Mouse (Mus musculus) midbrain, embryonic 16.5 days (tissue): ENCODE results near the gene Nudt5. TPM values are rescaled to one million over a fixed set of nuclear protein-coding genes. Genes with fewer than 3 reads are reported as not detected.

ENCODE experiments used
- ATAC-seq: fragments of 200-750 bp; cut with Nextera tagmentation; 2 replicates; pipeline ENCODE4 v1.8.0; 2017; ENCODE audit warnings: moderate TSS enrichment
- H3K27ac ChIP-seq: fragments of 300-500 bp; sonication (generic); 2 replicates; pipeline ENCODE4 v1.5.1; 2014; ENCODE audit warnings: mild to moderate bottlenecking, low read length, mixed read lengths
- H3K27me3 ChIP-seq: fragments of 300-500 bp; sonication (generic); 2 replicates; pipeline ENCODE4 v1.6.1; 2014; ENCODE audit warnings: low read depth, low read length, mixed read lengths; ENCODE audit not compliant: control insufficient read depth, insufficient read depth
- H3K36me3 ChIP-seq: fragments of 300-500 bp; sonication (generic); 2 replicates; pipeline ENCODE4 v1.6.1; 2014; ENCODE audit warnings: mild to moderate bottlenecking, low read length, moderate library complexity, mixed read lengths; ENCODE audit not compliant: control insufficient read depth, insufficient read depth
- H3K4me1 ChIP-seq: fragments of 300-500 bp; sonication (generic); 2 replicates; pipeline ENCODE4 v1.6.1; 2014; ENCODE audit warnings: mild to moderate bottlenecking, low read length, mixed read lengths; ENCODE audit not compliant: control insufficient read depth, insufficient read depth
- H3K4me2 ChIP-seq: fragments of 300-500 bp; sonication (generic); 2 replicates; pipeline ENCODE4 v1.6.1; 2014; ENCODE audit warnings: mild to moderate bottlenecking, low read length, mixed read lengths
- H3K4me3 ChIP-seq: fragments of 300-500 bp; sonication (generic); 2 replicates; pipeline ENCODE4 v1.5.1; 2014; ENCODE audit warnings: low read depth, mild to moderate bottlenecking, low read length, moderate library complexity, mixed read lengths
- H3K9ac ChIP-seq: fragments of 300-500 bp; sonication (generic); 2 replicates; pipeline ENCODE4 v1.6.1; 2014; ENCODE audit warnings: low read depth, low read length, mixed read lengths
- H3K9me3 ChIP-seq: fragments of 300-500 bp; sonication (generic); replicated peaks from 2 replicates; pipeline ENCODE4 v1.6.1; 2014; ENCODE audit warnings: mild to moderate bottlenecking, low read length, mixed read lengths; ENCODE audit not compliant: control insufficient read depth, poor library complexity, severe bottlenecking
- WGBS: fragments of 180-500 bp; shearing (Covaris S2); extraction: QIAGEN DNeasy Blood & Tissue Kit; methylation state at CpG from one replicate; pipeline ENCODE4 v1.1.7; 2014; 5-methylcytosine and 5-hydroxymethylcytosine counted together
- polyA plus RNA-seq: library from polyadenylated mRNA; unstranded; fragments of >200 nt; fragmentation: Nextera tagmentation; extraction: Ambion mirVana; gene quantifications from 2 replicates; pipeline ENCODE4 v1.2.1, GENCODE M21; 2015

Gene Nudt5
- polyA plus RNA-seq, 1 experiment from 2014 or later = 20.5 TPM

GRCm38 (mm10) chr2:5894843-5895570 lies 50.2 kb downstream of the Nudt5 start, which contains the start of gene Sec61a2:
TSS of gene Sec61a2 (minus strand) at chr2:5895432.
- peak within 1 kb of the TSS; percentile 94 for H3K4me3 ChIP-seq
- H3K9me3 ChIP-seq = no peaks in the 10 kb centered on the region
- ATAC-seq = peak; percentile 99
- H3K27me3 ChIP-seq = no peaks in the 10 kb centered on the region
- peaks cover 9% of the 10 kb centered on the region for H3K4me1 ChIP-seq
- H3K9ac ChIP-seq = peak within 1 kb of the TSS; percentile 95
- 1% methylated on average over 59 of the region's 62 CpGs for WGBS
- H3K27ac ChIP-seq = peak within 1 kb of the TSS; percentile 84
- peaks cover 6% of the 10 kb centered on the region; the same call in 1 of the 2 replicates for H3K36me3 ChIP-seq
- peak within 1 kb of the TSS; percentile 66 for H3K4me2 ChIP-seq

- Histone ChIP-seq H3K9me3 (no peaks in the 10 kb centered on the region), H3K27ac (no peak overlapping the region), H3K9ac (no peak overlapping the region), H3K4me3 (no peak overlapping the region), H3K4me2 (no peak overlapping the region), H3K27me3 (no peaks in the 10 kb centered on the region), H3K4me1 (no peaks in the 10 kb centered on the region; the same call in 1 of the 2 replicates), H3K36me3 (peaks cover 11% of the 10 kb centered on the region)
- 63% methylated on average over 5 of the region's 5 CpGs for WGBS
- ATAC-seq = no peak
Observed at GRCm38 (mm10) chr2:5900145-5900544, 55.3 kb downstream of the Nudt5 start.

- peaks cover 7% of the 10 kb centered on the region for H3K36me3 ChIP-seq
- no peak for ATAC-seq
- no peak overlapping the region for H3K4me3 ChIP-seq
- WGBS = 43% methylated on average over 5 of the region's 5 CpGs
- H3K27ac ChIP-seq = no peak overlapping the region
- no peaks in the 10 kb centered on the region for H3K4me1 ChIP-seq
- H3K9ac ChIP-seq = no peak overlapping the region
- no peak overlapping the region for H3K4me2 ChIP-seq
- H3K9me3 ChIP-seq = no peaks in the 10 kb centered on the region
- H3K27me3 ChIP-seq = no peaks in the 10 kb centered on the region
Observed at GRCm38 (mm10) chr2:5906092-5906491, 61.3 kb downstream of the Nudt5 start.

DNA sequence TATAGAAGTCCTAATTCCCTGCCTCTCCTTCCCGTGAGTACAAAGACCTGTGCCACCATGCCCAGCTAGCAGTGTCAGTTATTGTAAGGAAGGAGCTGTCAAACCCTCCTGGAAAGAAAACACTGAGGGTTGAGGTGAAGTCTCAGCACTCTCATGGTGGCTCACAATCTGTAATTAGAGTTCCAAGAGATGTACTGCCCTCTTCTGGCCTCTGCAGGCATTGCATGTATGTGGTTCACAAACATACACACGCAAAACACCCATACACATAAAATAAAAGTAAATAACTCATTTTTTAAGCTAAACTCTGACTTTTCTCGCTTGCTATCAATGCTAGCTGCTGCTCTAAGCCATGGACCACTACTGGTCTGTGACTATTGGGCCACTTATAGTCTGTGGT lies 61.8 kb downstream of the Nudt5 start:
- H3K4me2 ChIP-seq = no peak overlapping the region
- H3K9me3 ChIP-seq = no peaks in the 10 kb centered on the region
- no peaks in the 10 kb centered on the region for H3K4me1 ChIP-seq
- 52% methylated on average over 3 of the region's 3 CpGs for WGBS
- no peak overlapping the region for H3K27ac ChIP-seq
- no peak overlapping the region for H3K4me3 ChIP-seq
- no peak overlapping the region for H3K9ac ChIP-seq
- ATAC-seq = no peak
- no peaks in the 10 kb centered on the region for H3K27me3 ChIP-seq
- peaks cover 7% of the 10 kb centered on the region for H3K36me3 ChIP-seq

- Histone ChIP-seq H3K4me3 (no peak overlapping the region), H3K9me3 (no peaks in the 10 kb centered on the region), H3K36me3 (peaks cover 3% of the 10 kb centered on the region), H3K4me2 (no peak overlapping the region), H3K27me3 (no peaks in the 10 kb centered on the region), H3K4me1 (no peaks in the 10 kb centered on the region), H3K27ac (no peak overlapping the region), H3K9ac (no peak overlapping the region)
- ATAC-seq = no peak
- 43% methylated on average over 16 of the region's 16 CpGs for WGBS
Observed at GRCm38 (mm10) chr2:5911282-5911965, 66.6 kb downstream of the Nudt5 start.

Other genes starting within 250 kb of the Nudt5 start
- gene Camk1d, start 130.5 kb upstream of the Nudt5 start, polyA plus RNA-seq = 7.2 and 7.7 TPM in 2 replicates
- 251 and 263 TPM in 2 replicates for gene Cdc123, start 145 bp downstream of the Nudt5 start, polyA plus RNA-seq
- gene Gm13199, start 17.9 kb downstream of the Nudt5 start, polyA plus RNA-seq = 0.77 and 0.88 TPM in 2 replicates
- gene Sec61a2, start 50.4 kb downstream of the Nudt5 start, polyA plus RNA-seq = 116 and 117 TPM in 2 replicates
- gene Dhtkd1, start 97.8 kb downstream of the Nudt5 start, polyA plus RNA-seq = 8.7 and 9.3 TPM in 2 replicates
- 8.0 and 8.7 TPM in 2 replicates for gene Upf2, start 106.5 kb downstream of the Nudt5 start, polyA plus RNA-seq